Mouse (Mus musculus): Measurements from ENCODE around the gene Zfp821.

- TF ChIP-seq CTCF (IDR thresholded peaks at IDR 0.05; ENCODE audit: insufficient read depth, low read length) (no peak), POLR2A (IDR thresholded peaks at IDR 0.05; ENCODE audit: borderline replicate concordance, extremely low read depth, low read depth, low read length) (no peak)
These were observed 44.9 kb downstream of the Zfp821 start for GRCm38 (mm10) chr8:109750274-109750673.

Data from lung, adult 2 months (tissue).